Mouse (Mus musculus) gastrocnemius, adult 8-10 months (tissue): ENCODE results near the gene Vmn1r202. TPM values are rescaled to one million over a fixed set of nuclear protein-coding genes. Genes with fewer than 3 reads are reported as not detected.
"Not testable (repeated sequence)": the region's sequence is repeated elsewhere in the genome, so short reads cannot be mapped to it uniquely, and the experiment has no call there.

Experiments used
- DNase-seq, 2 experiments: peaks; one replicate each; pipeline ENCODE4 v3.0.0; 2022; ENCODE audit warnings: low spot score in 2 of 2
- total RNA-seq, 4 experiments: library from RNA; stranded (reverse); gene quantifications; 2 replicates each; pipeline ENCODE4 v1.2.4; 2022

The Vmn1r202 gene
- not detected for total RNA-seq

- no peak for DNase-seq
Observed at GRCm38 (mm10) chr13:22505281-22505680, at the start of gene Vmn1r202. Vmn1r202 (minus strand) TSS chr13:22505381.

- not testable (repeated sequence) for DNase-seq
Observed at GRCm38 (mm10) chr13:22552898-22553297, 47.7 kb upstream of the Vmn1r202 start, which contains the start of gene Vmn1r204. Vmn1r204 (plus strand) TSS chr13:22553198.

- no peak for DNase-seq
Observed at GRCm38 (mm10) chr13:22517814-22518213, 12.6 kb upstream of the Vmn1r202 start, which contains the start of gene Vmn1r203. Vmn1r203 (plus strand) TSS chr13:22518114.

GRCm38 (mm10) chr13:22502431-22502830, 2.8 kb downstream of the Vmn1r202 start:
- no peak for DNase-seq

GRCm38 (mm10) chr13:22471623-22472022, 33.6 kb downstream of the Vmn1r202 start, which contains the start of gene Vmn1r201:
Vmn1r201 (plus strand) TSS chr13:22471923.
- DNase-seq = no peak

GRCm38 (mm10) chr13:22455145-22455544, 50.0 kb downstream of the Vmn1r202 start:
- no peak for DNase-seq

Other genes starting within 250 kb of the Vmn1r202 start
- not detected for gene Vmn1r195, start 234.9 kb downstream of the Vmn1r202 start, total RNA-seq
- not detected for gene Vmn1r196, start 215.5 kb downstream of the Vmn1r202 start, total RNA-seq
- gene Vmn1r197, start 180.8 kb downstream of the Vmn1r202 start, total RNA-seq = not detected
- gene Vmn1r198, start 155.0 kb downstream of the Vmn1r202 start, total RNA-seq = not detected
- gene Vmn1r199, start 125.6 kb downstream of the Vmn1r202 start, total RNA-seq = not detected
- not detected for gene Vmn1r200, start 115.0 kb downstream of the Vmn1r202 start, total RNA-seq
- not detected for gene Vmn1r201, start 33.5 kb downstream of the Vmn1r202 start, total RNA-seq
- gene Vmn1r203, start 12.7 kb upstream of the Vmn1r202 start, total RNA-seq = not detected
- not detected for gene Vmn1r204, start 47.8 kb upstream of the Vmn1r202 start, total RNA-seq
- gene Vmn1r205, start 87.6 kb upstream of the Vmn1r202 start, total RNA-seq = not detected
- not detected for gene Vmn1r206, start 118.9 kb upstream of the Vmn1r202 start, total RNA-seq
- gene Vmn1r207-ps, start 224.2 kb upstream of the Vmn1r202 start, total RNA-seq = not detected